Mouse (Mus musculus) c-Kit-positive CD71-positive TER-119-positive erythroid progenitor cells, embryonic 14.5 days (primary cell): ENCODE measurements at regions not wholly inside any gene's neighbourhood (a gene's known extent, or its start where the extent isn't known, plus 50 kb on each side); places are given as distances from the start of the nearest gene placed in this dataset.
"Not testable (repeated sequence)": the region's sequence is repeated elsewhere in the genome, so short reads cannot be mapped to it uniquely, and the experiment has no call there.

ENCODE experiments used
- DNase-seq: peaks from one replicate; pipeline ENCODE4 v3.0.0-alpha.2; 2013; ENCODE audit warnings: low spot score

DNA sequence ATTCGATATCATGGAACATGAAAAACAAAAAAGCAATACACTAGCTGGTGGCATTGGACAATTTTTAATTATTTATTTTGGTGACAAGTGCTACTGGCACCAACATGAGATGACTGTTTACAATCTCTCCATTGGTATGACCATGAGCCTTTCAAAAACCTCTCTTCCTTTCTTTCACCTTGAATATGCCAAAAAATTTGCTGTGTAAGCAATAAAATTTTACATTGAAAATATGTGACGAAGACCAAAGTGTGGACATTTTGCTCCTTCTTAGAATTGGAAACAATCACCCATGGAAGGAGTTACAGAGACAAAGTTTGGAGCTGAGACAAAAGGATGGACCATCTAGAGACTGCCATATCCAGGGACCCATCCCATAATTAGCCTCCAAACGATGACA, 83.4 kb upstream of the Gm49339 start:
- not testable (repeated sequence) for DNase-seq

GRCm38 (mm10) chr10:51405141-51405540, 75.3 kb upstream of the Gm49339 start:
- DNase-seq: peak; percentile 42

- no peak for DNase-seq
Measured at GRCm38 (mm10) chr10:51412795-51413194, 67.6 kb upstream of the Gm49339 start.

GRCm38 (mm10) chr10:51414512-51414911, 65.9 kb upstream of the Gm49339 start:
- no peak for DNase-seq

DNA sequence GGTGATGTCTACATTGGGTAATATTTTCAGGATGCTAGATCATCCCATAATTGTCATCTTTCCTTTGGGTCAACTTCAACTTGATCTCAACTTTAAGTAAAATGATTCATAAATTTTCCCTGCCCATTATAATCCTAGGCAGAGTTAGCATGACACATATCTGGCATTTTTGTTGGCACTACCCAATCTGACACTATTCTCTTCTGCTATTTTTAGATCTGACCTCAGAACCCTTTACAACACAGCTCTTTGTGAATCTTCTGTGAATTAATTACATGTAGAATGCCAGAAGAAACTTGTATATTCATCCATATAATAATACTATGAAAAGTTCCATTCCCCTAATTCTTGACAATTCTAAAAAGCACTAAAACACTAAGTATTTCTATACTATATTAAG, 63.7 kb upstream of the Gm49339 start:
- DNase-seq: no peak

GRCm38 (mm10) chr10:51417221-51417911, 63.0 kb upstream of the Gm49339 start:
- DNase-seq: no peak

GRCm38 (mm10) chr10:51418550-51418949, 61.9 kb upstream of the Gm49339 start:
- DNase-seq: no peak

- DNase-seq: no peak
Measured at GRCm38 (mm10) chr10:51422501-51422900, 57.9 kb upstream of the Gm49339 start.
